Mouse (Mus musculus) MEL-GATA-1-ER (cell line): ENCODE measurements at regions not wholly inside any gene's neighbourhood (a gene's known extent, or its start where the extent isn't known, plus 50 kb on each side); places are given as distances from the start of the nearest gene placed in this dataset.

Source experiments
- DNase-seq: peaks from one replicate; pipeline ENCODE4 v3.0.0-alpha.2; 2012; ENCODE audit warnings: low read depth; ENCODE audit errors: extremely low read depth

GRCm38 (mm10) chr3:56433495-56433894 is 250.0 kb upstream of the Nbea start:
- DNase-seq = no peak

- DNase-seq = no peak
These were observed 243.7 kb upstream of the Nbea start for GRCm38 (mm10) chr3:56427201-56427600.

- DNase-seq = no peak
These were observed 214.5 kb upstream of the Nbea start for GRCm38 (mm10) chr3:56397851-56398496.

- no peak for DNase-seq
These were observed 209.6 kb upstream of the Nbea start for GRCm38 (mm10) chr3:56393134-56393533.

GRCm38 (mm10) chr3:56380316-56380715 is 196.8 kb upstream of the Nbea start:
- no peak for DNase-seq

GRCm38 (mm10) chr3:56379500-56379899 is 196.0 kb upstream of the Nbea start:
- no peak for DNase-seq

- DNase-seq = no peak
These were observed 179.0 kb upstream of the Nbea start for GRCm38 (mm10) chr3:56362543-56362942.

GRCm38 (mm10) chr3:56357035-56357701 is 173.7 kb upstream of the Nbea start:
- DNase-seq = no peak

- no peak for DNase-seq
These were observed 172.8 kb upstream of the Nbea start for GRCm38 (mm10) chr3:56356163-56356882.
